Mouse (Mus musculus) brown adipose tissue, adult 24 weeks (tissue): ENCODE results near the gene Gm32717. TPM values are rescaled to one million over a fixed set of nuclear protein-coding genes. Genes with fewer than 3 reads are reported as not detected.
"Not testable (repeated sequence)": the region's sequence is repeated elsewhere in the genome, so short reads cannot be mapped to it uniquely, and the experiment has no call there.

Source experiments
- H3K27ac ChIP-seq: fragments of 200-500 bp; replicated peaks from 2 replicates; pipeline ENCODE4 v1.5.1; 2012; ENCODE audit warnings: low read depth, mild to moderate bottlenecking, low read length
- H3K4me1 ChIP-seq: fragments of 200-500 bp; 2 replicates; pipeline ENCODE4 v1.6.1; 2012; ENCODE audit warnings: low read length, mixed read lengths; ENCODE audit not compliant: control insufficient read depth, insufficient read depth, insufficient read length
- H3K4me3 ChIP-seq: fragments of 200-500 bp; 2 replicates; pipeline ENCODE4 v1.5.1; 2012; ENCODE audit warnings: low read depth, mild to moderate bottlenecking, low read length, moderate library complexity; ENCODE audit not compliant: insufficient read depth
- polyA plus RNA-seq: library from polyadenylated mRNA; stranded (reverse); fragments of >200 nt; gene quantifications from 2 replicates; pipeline ENCODE4 v1.2.4, GENCODE M21; 2012; ENCODE audit not compliant: missing spikeins, insufficient read depth, insufficient read length

The Gm32717 gene
- not detected in 2 replicates for polyA plus RNA-seq

DNA sequence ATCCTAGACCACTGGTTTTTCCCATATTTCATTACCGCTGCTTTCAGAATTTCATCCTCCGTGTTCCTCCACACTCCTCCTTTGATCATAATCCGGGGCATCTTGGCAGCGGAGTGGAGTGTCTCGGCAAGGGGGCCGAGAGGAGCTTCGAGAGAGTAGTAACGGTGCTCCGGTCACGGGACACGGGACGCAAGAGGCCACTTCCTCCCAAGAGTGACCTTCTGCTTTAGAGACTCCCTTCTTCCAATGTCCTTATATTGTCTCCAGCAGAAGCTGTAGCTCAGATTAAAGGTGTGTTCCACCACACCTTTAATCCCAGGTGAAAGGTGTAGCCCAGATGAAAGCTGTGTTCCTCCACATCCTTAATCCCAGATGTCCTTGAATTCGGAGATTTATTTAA, at the start of gene Gm32717:
Gm32717 (minus strand) TSS at position 101 of the 400 bp plus-strand sequence.
- not testable (repeated sequence) for H3K4me3 ChIP-seq, H3K27ac ChIP-seq, H3K4me1 ChIP-seq

DNA sequence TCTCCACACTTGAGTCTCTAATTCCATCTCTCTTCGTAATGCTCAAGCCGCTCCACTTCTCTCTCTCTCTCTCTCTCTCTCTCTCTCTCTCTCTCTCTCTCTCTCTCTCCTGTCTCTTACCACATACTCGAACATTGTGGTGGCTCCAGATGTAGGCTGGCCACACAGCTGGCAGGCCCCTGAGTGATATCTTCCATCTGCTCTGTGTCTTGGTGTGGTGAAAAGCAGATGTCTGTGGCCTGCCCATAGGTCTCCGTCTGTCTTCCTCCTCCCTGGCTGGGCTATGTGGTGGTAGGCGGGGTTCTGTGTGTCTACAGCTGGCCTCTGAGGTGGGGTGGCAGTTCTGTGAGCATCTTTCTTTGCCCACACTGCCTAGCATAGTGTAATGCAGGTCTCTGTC, 42.4 kb upstream of the Gm32717 start:
- H3K4me1 ChIP-seq, H3K27ac ChIP-seq, H3K4me3 ChIP-seq: not testable (repeated sequence)

DNA sequence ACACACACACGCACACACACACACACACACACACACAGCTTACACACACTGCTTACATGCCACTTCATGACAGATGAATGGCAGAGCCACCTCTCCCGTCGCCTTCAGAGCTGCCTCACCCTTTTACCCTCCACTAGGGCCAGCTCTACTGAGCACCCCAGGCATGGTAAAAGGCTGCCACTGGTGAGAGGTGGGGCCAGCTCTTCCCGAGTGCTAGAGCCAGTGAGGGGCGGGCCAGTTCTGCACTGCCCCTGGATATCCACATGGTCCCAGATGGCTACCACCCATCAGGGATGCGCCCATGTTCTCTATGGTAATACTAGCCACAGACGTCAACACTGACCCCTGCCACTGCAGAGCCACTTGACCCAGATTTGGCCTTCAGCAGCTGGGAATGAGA, 42.0 kb upstream of the Gm32717 start:
- not testable (repeated sequence) for H3K27ac ChIP-seq, H3K4me3 ChIP-seq, H3K4me1 ChIP-seq

DNA sequence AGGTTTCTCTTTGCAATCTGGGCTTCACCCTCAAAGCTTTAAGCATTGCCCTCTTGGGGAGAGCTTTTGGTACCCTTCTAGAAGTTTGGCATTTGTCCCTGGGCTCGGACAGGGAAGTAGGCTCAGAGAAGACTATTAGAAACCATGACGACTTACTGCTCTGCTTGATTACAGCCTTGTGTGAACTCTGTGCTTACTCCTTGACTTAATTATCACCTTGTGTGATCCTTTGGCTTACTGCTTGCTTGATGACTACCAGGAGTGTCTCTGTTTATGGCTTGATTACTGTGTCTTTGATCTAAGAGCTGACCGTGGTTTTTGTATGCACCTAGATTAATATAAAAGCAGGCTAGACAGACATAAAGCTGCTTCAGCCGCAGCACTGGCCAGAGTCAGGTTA, 37.5 kb upstream of the Gm32717 start:
- not testable (repeated sequence) for H3K4me1 ChIP-seq, H3K27ac ChIP-seq, H3K4me3 ChIP-seq

DNA sequence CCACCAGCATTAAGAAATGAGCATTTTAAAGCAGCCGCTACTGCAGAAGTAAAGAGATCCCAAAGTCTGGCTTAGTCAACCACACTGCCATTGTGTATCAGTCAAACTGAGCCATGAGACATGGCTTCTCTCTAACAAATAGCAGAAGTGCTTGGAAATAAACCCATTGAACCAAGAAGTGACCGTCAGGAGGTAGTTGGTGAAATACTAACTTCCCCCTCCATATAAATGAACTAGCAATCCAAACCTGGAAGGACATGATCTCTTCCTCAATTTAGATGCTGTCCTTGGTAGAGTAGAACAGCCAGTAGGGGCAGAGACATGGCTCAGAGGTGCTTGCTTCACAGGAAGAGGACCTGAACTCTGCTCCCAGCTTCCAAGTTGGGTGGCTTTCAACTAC, 30.8 kb upstream of the Gm32717 start:
- H3K4me3 ChIP-seq, H3K27ac ChIP-seq: not testable (repeated sequence)

DNA sequence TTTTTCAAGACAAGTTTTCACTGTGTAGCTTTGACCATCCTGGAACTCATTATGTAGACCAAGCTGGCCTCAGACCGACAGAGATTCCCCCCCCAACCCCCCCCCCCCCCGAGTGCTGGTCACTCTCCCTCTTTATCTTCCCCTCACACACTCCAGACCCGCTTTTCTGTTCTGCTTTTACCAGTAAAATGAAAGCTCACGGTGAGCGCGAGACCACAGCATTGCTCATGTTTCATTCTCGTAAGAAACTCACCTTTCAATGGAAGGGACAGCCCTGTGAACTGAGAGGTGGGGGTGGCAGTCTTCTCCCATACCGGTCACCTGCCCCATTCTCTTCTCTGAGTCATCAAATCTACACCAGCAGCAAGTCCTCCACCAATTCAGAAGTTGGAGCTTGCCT, 28.2 kb upstream of the Gm32717 start:
- not testable (repeated sequence) for H3K4me1 ChIP-seq, H3K4me3 ChIP-seq

More for the DNA sequence above, 30.8 kb upstream of the Gm32717 start:
- H3K4me1 ChIP-seq, result not testable (repeated sequence)

DNA sequence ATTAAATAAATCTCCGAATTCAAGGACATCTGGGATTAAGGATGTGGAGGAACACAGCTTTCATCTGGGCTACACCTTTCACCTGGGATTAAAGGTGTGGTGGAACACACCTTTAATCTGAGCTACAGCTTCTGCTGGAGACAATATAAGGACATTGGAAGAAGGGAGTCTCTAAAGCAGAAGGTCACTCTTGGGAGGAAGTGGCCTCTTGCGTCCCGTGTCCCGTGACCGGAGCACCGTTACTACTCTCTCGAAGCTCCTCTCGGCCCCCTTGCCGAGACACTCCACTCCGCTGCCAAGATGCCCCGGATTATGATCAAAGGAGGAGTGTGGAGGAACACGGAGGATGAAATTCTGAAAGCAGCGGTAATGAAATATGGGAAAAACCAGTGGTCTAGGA, 17.8 kb upstream of the Gm32717 start, which contains the start of gene Gm32802:
Gm32802 (plus strand) TSS at position 301 of the 400 bp plus-strand sequence.
- H3K4me3 ChIP-seq, H3K27ac ChIP-seq, H3K4me1 ChIP-seq: not testable (repeated sequence)

More for the DNA sequence above, 28.2 kb upstream of the Gm32717 start:
- H3K27ac ChIP-seq, result not testable (repeated sequence)

DNA sequence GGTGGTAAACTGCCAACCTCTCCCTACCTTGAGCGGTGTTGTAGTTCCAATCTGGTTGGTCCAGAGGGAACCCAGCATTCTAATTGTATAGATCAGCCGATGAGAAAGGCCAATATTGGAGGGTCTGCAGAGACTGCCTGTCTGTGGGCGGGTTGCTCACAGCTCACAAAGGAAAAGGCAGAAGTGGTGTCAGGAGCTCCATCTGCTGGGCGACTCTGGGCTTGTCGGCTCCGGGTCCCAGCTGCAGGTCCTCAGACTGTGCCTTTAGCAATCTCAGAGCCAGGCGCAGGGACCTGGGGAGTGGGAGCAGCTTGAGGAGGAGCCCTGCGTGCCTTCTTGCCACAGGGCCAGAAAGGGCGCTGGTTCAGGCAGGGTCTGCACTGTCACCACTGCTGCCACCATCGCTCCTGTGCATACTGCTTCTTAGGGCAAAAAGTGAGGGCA, 10.3 kb upstream of the Gm32717 start:
- Histone ChIP-seq H3K4me1 (no peaks in the 10 kb centered on the region), H3K4me3 (no peak overlapping the region), H3K27ac (no peak overlapping the region)

DNA sequence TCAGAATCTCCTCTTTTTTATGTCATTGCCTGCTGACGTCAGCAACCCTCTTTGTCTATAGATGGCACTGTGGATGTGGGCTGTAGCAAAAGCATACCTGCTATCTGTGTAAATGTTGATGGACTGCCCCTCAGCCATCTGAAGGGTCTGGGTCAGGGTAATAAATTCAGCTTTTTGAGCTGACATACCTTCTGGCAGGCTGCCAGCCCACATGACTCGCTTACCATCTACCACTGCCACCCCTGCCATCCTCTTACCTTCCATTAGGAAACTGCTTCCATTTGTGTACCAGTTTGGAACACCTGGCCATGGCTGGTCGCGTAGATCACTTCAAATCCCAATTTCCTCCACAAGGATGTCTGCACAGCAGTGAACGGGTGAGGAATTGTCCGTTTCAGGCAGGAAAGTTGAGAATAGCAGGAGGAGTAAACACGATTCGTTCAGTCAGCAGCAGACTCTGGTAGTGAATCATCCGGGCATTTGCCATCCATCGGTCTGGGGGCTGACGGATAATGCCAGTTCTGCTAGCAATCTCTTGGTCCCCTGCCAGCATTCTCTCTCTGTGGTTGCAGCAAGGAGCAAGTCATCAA, 8.5 kb upstream of the Gm32717 start:
- H3K27ac ChIP-seq, H3K4me1 ChIP-seq, H3K4me3 ChIP-seq: not testable (repeated sequence)

DNA sequence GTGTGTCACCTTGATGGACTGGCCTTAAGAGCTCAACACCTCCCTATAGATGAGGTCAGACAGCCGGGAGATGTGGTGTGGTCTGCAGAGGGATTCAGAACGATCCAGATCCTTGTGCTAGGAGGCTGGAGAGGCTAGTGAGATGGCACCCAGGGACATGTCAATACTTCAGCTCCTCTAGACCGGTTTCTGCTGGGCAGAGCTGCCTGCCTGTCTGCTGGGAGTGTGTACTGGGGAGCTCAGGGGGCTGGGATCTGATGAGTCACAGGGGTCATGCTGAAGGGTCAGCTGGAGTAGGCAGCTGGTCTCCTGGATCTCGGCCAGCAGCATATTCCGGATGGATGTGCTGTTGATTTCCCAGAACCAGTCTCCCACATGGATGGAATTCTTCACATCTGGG, 8.0 kb downstream of the Gm32717 start:
- H3K27ac ChIP-seq, H3K4me3 ChIP-seq, H3K4me1 ChIP-seq: not testable (repeated sequence)

DNA sequence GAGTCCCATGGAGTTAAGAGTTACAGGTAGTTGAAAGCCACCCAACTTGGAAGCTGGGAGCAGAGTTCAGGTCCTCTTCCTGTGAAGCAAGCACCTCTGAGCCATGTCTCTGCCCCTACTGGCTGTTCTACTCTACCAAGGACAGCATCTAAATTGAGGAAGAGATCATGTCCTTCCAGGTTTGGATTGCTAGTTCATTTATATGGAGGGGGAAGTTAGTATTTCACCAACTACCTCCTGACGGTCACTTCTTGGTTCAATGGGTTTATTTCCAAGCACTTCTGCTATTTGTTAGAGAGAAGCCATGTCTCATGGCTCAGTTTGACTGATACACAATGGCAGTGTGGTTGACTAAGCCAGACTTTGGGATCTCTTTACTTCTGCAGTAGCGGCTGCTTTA, 13.0 kb downstream of the Gm32717 start:
- H3K4me3 ChIP-seq, H3K4me1 ChIP-seq, H3K27ac ChIP-seq: not testable (repeated sequence)

DNA sequence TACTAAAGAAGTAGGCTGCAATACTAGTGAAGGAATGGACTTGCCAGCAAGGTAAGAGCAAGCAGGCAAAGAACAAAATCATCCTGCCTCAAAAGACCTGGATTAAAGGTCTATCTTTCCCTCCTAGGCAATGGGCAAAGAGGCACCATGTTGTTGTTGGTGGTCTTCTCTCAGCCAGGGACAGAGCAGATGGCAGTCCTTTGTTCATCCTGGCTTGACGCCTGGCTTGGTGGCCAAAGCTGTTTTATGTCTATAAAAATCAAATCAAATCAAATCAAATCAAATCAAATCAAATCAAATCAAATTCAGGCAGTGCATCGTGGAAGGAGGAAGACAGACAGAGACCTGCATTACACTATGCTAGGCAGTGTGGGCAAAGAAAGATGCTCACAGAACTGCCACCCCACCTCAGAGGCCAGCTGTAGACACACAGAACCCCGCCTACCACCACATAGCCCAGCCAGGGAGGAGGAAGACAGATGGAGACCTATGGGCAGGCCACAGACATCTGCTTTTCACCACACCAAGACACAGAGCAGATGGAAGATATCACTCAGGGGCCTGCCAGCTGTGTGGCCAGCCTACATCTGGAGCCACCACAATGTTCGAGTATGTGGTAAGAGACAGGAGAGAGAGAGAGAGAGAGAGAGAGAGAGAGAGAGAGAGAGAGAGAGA, 24.7 kb downstream of the Gm32717 start:
- not testable (repeated sequence) for H3K4me1 ChIP-seq, H3K27ac ChIP-seq, H3K4me3 ChIP-seq

DNA sequence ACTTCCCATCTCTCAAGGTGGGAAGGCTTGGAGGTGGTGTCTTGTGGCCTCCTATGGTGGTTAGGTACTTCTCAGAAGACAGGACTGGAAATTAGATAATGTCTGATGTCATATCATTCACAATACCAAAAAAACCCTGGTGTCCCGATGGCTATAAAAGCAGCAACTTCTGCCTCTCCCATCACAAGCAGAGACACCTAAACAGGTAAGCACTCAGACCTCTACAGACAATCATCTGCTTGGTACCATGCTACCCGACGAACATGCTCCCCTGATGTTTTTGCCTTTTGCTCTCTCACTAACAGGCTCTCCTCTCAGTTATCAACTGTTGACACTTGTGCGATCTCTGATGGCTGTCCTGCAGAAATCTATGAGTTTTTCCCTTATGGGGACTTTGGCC, 35.9 kb downstream of the Gm32717 start, which contains the start of gene Il22:
Il22 (plus strand) TSS at position 301 of the 400 bp plus-strand sequence.
- Histone ChIP-seq H3K27ac (no peak within 1 kb of the TSS), H3K4me1 (no peaks in the 10 kb centered on the region), H3K4me3 (no peak within 1 kb of the TSS)

DNA sequence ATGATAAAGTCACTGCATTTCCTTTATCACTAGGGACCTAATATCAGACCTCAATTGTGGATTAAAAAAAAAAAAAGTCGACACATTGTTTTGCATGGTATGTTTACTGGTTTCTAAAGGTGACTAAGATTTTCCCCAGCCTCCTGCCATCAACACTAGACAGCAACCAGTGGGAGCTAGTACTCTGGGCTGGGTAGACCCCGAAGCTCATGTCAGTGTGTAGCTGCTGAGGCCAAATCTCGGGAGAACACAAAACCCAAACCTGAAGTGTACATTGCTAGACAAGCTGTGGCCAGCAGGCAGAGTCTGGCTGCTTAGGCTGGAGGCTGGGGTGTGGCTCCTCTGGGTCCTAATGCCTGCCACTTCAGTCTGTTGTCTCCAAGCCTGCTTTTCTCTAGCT, 45.4 kb downstream of the Gm32717 start:
- H3K4me1 ChIP-seq, H3K27ac ChIP-seq, H3K4me3 ChIP-seq: not testable (repeated sequence)
